Mouse (Mus musculus): Measurements from ENCODE around the gene Mdm4.

DNA sequence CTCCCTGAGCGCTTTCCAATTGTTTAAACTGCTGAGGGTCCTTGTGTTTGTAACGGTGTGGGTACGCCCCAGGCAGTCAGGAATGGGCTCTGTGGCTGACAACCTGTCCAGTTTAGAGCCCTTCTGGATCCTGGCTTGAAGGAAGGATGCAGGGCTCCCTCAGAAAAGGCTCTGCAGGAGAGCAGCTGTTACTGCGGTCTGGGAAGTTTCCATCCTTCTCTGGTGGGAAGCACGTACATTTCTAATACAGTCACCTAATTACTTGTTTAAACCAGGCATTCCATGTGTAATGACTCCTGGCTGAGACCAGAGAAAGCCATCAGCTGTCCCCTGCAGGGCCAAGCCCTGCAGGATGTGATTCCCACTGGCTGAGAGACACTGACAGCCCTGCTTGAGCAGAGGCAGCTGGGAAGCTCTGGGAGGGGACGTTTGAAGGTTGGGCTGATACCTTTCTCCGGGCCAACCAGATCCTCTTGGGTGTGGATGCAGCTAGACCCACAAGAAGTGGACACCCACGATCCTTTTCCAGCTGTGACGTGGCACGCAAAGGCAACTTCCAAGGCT lies 112.2 kb downstream of the Mdm4 start:
- no peak for TF ChIP-seq CTCF (IDR thresholded peaks at IDR 0.05; ENCODE audit: insufficient read depth, low read length)
- TF ChIP-seq POLR2A (IDR thresholded peaks at IDR 0.05; ENCODE audit: borderline replicate concordance, extremely low read depth, low read depth, low read length): no peak

Measured in lung, adult 2 months (tissue).